Mouse (Mus musculus) ES-E14 (cell line): Measurements from ENCODE around the gene Pten. TPM values are rescaled to one million over a fixed set of nuclear protein-coding genes. Genes with fewer than 3 reads are reported as not detected.

Source experiments
- DNase-seq: peaks from one replicate; pipeline ENCODE4 v3.0.0-alpha.2; 2013; ENCODE audit warnings: low read depth, low spot score
- H3K27ac ChIP-seq: 2 replicates; pipeline ENCODE4 v1.5.1; 2012; ENCODE audit warnings: low read depth, mild to moderate bottlenecking, low read length, moderate library complexity, mixed read lengths; ENCODE audit not compliant: poor library complexity, insufficient read depth, severe bottlenecking
- H3K36me3 ChIP-seq: 2 replicates; pipeline ENCODE4 v1.6.1; 2012; ENCODE audit warnings: mild to moderate bottlenecking, low read length, moderate library complexity, mixed read lengths; ENCODE audit not compliant: control insufficient read depth, poor library complexity, insufficient read depth, severe bottlenecking
- H3K4me1 ChIP-seq, 2 experiments: fragments of 150-350 bp in 1 of 2; sonication (generic) in 1 of 2; 2 replicates each; pipeline ENCODE4 v1.6.1; 2012; ENCODE audit warnings: low read length in 2 of 2, mild to moderate bottlenecking in 1 of 2, mixed read lengths in 1 of 2; ENCODE audit not compliant: control insufficient read depth in 2 of 2, insufficient read depth in 2 of 2, poor library complexity in 1 of 2
- H3K4me3 ChIP-seq, 2 experiments: fragments of 150-350 bp in 1 of 2; sonication (generic) in 1 of 2; 2 replicates each; pipeline ENCODE4 v1.5.1; 2012; ENCODE audit warnings: low read length in 2 of 2, low read depth in 1 of 2, mild to moderate bottlenecking in 1 of 2, mixed read lengths in 1 of 2; ENCODE audit not compliant: insufficient read depth in 1 of 2, poor library complexity in 1 of 2, severe bottlenecking in 1 of 2
- H3K9ac ChIP-seq: 2 replicates; pipeline ENCODE4 v1.6.1; 2012; ENCODE audit warnings: low read depth, mild to moderate bottlenecking, low read length, mixed read lengths; ENCODE audit not compliant: poor library complexity, insufficient read depth, severe bottlenecking
- H3K9me3 ChIP-seq: fragments of 150-350 bp; sonication (generic); 2 replicates; pipeline ENCODE4 v1.6.1; 2012; ENCODE audit warnings: low read depth, mild to moderate bottlenecking, low read length; ENCODE audit not compliant: control insufficient read depth, insufficient read depth
- CHD2 ChIP-seq: IDR thresholded peaks from 2 replicates; pipeline ENCODE4 v1.6.1; 2014; ENCODE audit warnings: mild to moderate bottlenecking, low read depth, low read length, inconsistent platforms
- HCFC1 ChIP-seq: IDR thresholded peaks from 2 replicates; pipeline ENCODE4 v1.6.1; 2012; ENCODE audit warnings: low read length, inconsistent platforms, borderline replicate concordance; ENCODE audit not compliant: insufficient read depth
- MAFK ChIP-seq: IDR thresholded peaks from 2 replicates; pipeline ENCODE4 v1.6.1; 2014; ENCODE audit warnings: mild to moderate bottlenecking, low read depth, low read length, inconsistent platforms; ENCODE audit not compliant: insufficient read depth
- ZC3H11A ChIP-seq: IDR thresholded peaks from 2 replicates; pipeline ENCODE4 v1.6.1; 2012; ENCODE audit warnings: low read depth, mild to moderate bottlenecking, inconsistent platforms, low read length, borderline replicate concordance
- ZNF384 ChIP-seq: IDR thresholded peaks from 2 replicates; pipeline ENCODE4 v1.6.1; 2012; ENCODE audit warnings: low read depth, low read length, inconsistent platforms
- in situ Hi-C, 2 experiments: fragments of 600-800 bp; cut with MboI; formaldehyde crosslinking; loops; one replicate each; pipeline ENCODE4 v1.15.1; 2025; ENCODE audit warnings: low sequenced_read_pairs in 2 of 2, inconsistent platforms in 1 of 2; ENCODE audit not compliant: unreplicated experiment in 2 of 2
- total RNA-seq: library from RNA; depleted of rRNA; stranded (reverse); fragments of 300-350 nt; gene quantifications from 2 replicates; pipeline ENCODE4 v1.2.3, GENCODE M21; 2012; rRNA removed

The Pten gene
- 70.8 and 76.5 TPM in 2 replicates for total RNA-seq

DNA sequence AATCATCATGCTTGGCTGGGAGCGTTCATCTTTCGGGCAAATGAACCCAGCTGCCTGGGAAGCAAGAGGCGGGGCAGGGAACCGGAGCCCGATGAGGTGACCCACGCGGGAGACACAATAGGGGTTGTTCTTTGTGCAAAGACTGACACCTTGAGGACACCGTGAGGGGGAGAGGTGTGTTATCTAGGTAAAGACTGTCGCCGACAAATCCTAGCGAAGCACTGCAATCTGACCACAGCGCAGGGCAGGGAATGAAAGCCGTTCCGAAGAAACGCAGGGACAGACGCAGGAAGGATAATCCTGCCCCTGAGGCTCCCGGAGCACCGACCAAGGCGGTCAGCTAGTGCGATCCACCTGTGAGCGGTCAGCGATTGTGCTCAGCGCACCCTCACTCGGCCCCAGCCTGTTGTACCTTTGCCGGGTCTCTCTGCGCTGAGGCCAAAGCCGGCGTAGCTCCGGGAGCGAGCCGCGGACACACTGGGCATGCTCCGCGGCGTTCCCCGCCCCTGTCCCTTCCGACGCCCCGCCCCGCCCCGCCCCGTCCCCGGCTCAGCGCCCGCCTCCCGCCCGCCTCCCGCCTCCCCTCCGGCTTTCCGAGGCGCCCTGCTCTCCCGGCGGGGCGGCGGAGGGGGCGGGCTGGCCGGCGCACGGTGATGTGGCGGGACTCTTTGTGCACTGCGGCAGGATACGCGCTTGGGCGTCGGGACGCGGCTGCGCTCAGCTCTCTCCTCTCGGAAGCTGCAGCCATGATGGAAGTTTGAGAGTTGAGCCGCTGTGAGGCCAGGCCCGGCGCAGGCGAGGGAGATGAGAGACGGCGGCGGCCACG is at the start of gene Pten:
Gene Pten (plus strand): TSS at position 598 of the 826 bp plus-strand sequence.
- TF ChIP-seq ZNF384 (no peak), CHD2 (peak; percentile 82), HCFC1 (peak; percentile 71; the same call in 1 of the 2 replicates)
- Histone ChIP-seq H3K27ac (peak within 1 kb of the TSS; percentile 92), H3K4me1 (peaks cover 5 to 11% of the 10 kb centered on the region in 2 experiments), H3K36me3 (no peaks in the 10 kb centered on the region; the same call in 1 of the 2 replicates), H3K4me3 (peak within 1 kb of the TSS; percentile 96 to 98), H3K9me3 (no peaks in the 10 kb centered on the region), H3K9ac (peak within 1 kb of the TSS; percentile 97)
- in situ Hi-C loops: loop anchor here in 1 of 2 experiments (5.0 kb wide), 1 partner anchor 35 kb away; no protein-coding TSS in a partner anchor
- peak; percentile 83 for DNase-seq

DNA sequence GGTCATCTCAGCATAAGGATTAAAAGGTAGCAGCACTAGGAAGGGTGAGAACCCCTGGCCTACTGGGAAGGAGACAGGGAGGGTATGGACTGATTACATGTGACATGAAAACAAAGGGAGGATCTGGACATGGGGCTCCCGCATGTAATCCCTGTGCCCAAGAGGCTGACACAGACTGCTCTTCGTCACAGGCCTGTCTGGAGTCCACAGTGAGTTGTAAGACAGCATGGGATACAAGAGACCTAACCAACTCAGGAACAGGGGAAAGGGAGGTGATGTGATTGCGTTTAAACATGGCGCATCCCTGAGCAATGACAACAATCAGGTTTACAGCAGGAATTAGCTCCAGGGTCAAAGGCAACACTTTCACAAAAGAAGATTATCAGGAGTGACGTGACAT is 48.3 kb upstream of the Pten start:
- no peak for DNase-seq
- Histone ChIP-seq H3K4me3 (no peak overlapping the region), H3K36me3 (peaks cover 15% of the 10 kb centered on the region), H3K9me3 (no peaks in the 10 kb centered on the region), H3K4me1 (peaks cover 2% of the 10 kb centered on the region in 2 experiments; a peak in 2 of 4 replicates), H3K27ac (no peak overlapping the region), H3K9ac (no peak overlapping the region)
- in situ Hi-C loops: loop anchor here in 1 of 2 experiments (25.0 kb wide), 1 partner anchor 528 kb away; no protein-coding TSS in a partner anchor
- no peak for TF ChIP-seq HCFC1
- TF ChIP-seq ZNF384: 0 out of 2 replicates have a peak, but pooled peaks have one; percentile 28

DNA sequence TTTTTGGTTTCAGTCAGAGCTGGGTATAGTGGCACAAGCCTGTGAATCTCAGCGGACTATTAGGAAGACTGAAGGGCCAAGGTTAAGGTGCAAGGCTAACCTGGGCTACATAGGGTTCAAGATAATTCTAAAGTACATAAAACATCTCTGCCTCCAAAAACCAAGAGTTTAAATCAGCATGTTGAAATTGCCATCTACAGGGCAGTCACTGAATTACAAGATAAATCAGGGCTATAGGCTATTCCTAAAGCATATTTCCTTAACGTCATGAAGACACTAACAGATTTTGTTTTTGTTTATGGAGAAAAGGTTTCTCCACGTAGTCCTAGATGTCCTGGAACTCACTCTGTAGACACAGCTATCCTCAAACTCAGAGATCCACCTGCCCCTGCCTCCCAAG is 47.0 kb upstream of the Pten start:
- Histone ChIP-seq H3K36me3 (peaks cover 7% of the 10 kb centered on the region), H3K4me3 (no peak overlapping the region), H3K9me3 (no peaks in the 10 kb centered on the region), H3K4me1 (peaks cover 2% of the 10 kb centered on the region in 2 experiments; a peak in 2 of 4 replicates), H3K9ac (no peak overlapping the region), H3K27ac (no peak overlapping the region)
- no peak for TF ChIP-seq CHD2
- no peak for TF ChIP-seq ZC3H11A
- in situ Hi-C loops: loop anchor here in 1 of 2 experiments (25.0 kb wide), 1 partner anchor 527 kb away; no protein-coding TSS in a partner anchor
- DNase-seq: no peak

DNA sequence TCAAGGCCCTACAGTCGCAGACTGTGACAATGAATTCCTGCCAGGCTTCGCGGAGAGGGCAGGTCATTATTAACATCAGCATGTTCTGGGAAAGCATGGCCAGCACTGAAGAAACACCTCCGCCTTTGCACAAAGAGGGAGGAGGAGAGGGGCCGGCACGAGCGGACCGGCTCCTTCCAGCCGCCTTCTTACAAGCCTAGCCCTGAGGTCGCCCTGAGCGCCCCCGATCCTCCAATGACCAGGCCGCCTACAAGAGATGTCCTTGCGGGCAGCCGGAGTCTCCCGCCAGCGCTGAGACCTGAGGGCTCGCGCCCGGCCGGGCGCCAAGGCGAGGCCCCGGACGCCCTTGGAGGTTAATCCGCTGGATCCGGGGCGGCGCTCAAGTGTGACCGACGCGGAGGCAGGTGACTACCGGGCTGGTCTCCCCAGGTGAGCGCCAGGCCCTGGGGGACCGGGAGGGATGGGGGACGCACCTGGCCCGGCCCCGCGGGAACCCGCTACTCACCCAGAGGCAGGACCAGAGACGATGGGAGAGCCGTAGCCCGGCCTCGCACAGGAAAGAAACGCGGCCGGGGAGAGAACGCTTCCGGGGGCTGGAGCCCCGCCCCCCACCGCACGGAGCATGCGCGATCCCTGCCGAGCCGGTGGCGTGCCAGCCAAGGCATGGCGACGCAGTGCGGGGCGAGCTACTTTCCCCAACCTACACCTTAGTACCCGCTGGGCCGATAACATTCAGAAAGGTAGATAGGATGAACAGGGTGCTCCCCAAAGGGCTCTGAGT is 45.3 kb upstream of the Pten start:
- H3K4me1 ChIP-seq: peaks cover 2% of the 10 kb centered on the region in 2 experiments; a peak in 2 of 4 replicates
- peak overlapping the region; percentile 92 for H3K9ac ChIP-seq
- H3K4me3 ChIP-seq: peak overlapping the region; percentile 84 to 89
- peaks cover 3% of the 10 kb centered on the region; the same call in 1 of the 2 replicates for H3K36me3 ChIP-seq
- no peak for TF ChIP-seq MAFK
- TF ChIP-seq ZNF384: no peak
- peak; percentile 54; the same call in 1 of the 2 replicates for TF ChIP-seq HCFC1
- no peak for TF ChIP-seq CHD2
- DNase-seq: peak; percentile 69
- peak overlapping the region; percentile 70; the same call in 1 of the 2 replicates for H3K27ac ChIP-seq
- H3K9me3 ChIP-seq: no peaks in the 10 kb centered on the region
- in situ Hi-C loops: loop anchor here in 1 of 2 experiments (25.0 kb wide), 1 partner anchor 525 kb away; no protein-coding TSS in a partner anchor
